Mouse (Mus musculus) neural tube, embryonic 12.5 days (tissue): ENCODE measurements around the gene B3galt5. TPM values are rescaled to one million over a fixed set of nuclear protein-coding genes. Genes with fewer than 3 reads are reported as not detected.

Experiments used
- ATAC-seq: fragments of 200-750 bp; cut with Nextera tagmentation; 2 replicates; pipeline ENCODE4 v1.8.0; 2017; ENCODE audit warnings: low read depth, mild to moderate bottlenecking, moderate TSS enrichment, moderate library complexity; ENCODE audit not compliant: low FRiP score
- H3K27ac ChIP-seq: fragments of 300-500 bp; sonication (generic); 2 replicates; pipeline ENCODE4 v1.5.1; 2016
- H3K27me3 ChIP-seq: fragments of 300-500 bp; sonication (generic); replicated peaks from 2 replicates; pipeline ENCODE4 v1.6.1; 2016; ENCODE audit warnings: mild to moderate bottlenecking
- H3K36me3 ChIP-seq: fragments of 300-500 bp; sonication (generic); 2 replicates; pipeline ENCODE4 v1.6.1; 2016; ENCODE audit warnings: mild to moderate bottlenecking
- H3K4me1 ChIP-seq: fragments of 300-500 bp; sonication (generic); 2 replicates; pipeline ENCODE4 v1.6.1; 2016
- H3K4me2 ChIP-seq: fragments of 300-500 bp; sonication (generic); replicated peaks from 2 replicates; pipeline ENCODE4 v1.6.1; 2016; ENCODE audit warnings: mild to moderate bottlenecking
- H3K4me3 ChIP-seq: fragments of 300-500 bp; sonication (generic); 2 replicates; pipeline ENCODE4 v1.5.1; 2016
- H3K9ac ChIP-seq: fragments of 300-500 bp; sonication (generic); 2 replicates; pipeline ENCODE4 v1.6.1; 2016; ENCODE audit warnings: mild to moderate bottlenecking
- H3K9me3 ChIP-seq: fragments of 300-500 bp; sonication (generic); 2 replicates; pipeline ENCODE4 v1.6.1; 2016; ENCODE audit warnings: mild to moderate bottlenecking
- WGBS: fragments of 180-500 bp; shearing (Covaris S2); methylation state at CpG from one replicate; pipeline ENCODE4 v1.1.7; 2016; 5-methylcytosine and 5-hydroxymethylcytosine counted together
- polyA plus RNA-seq: library from polyadenylated mRNA; unstranded; fragments of >200 nt; fragmentation: Nextera tagmentation; extraction: Ambion mirVana; gene quantifications from 2 replicates; pipeline ENCODE4 v1.2.1, GENCODE M21; 2016

Gene B3galt5
- polyA plus RNA-seq, 1 experiment from 2014 or later, result 1.0 TPM

- peak overlapping the region; percentile 36 for H3K4me2 ChIP-seq
- H3K9ac ChIP-seq, result no peak overlapping the region
- no peaks in the 10 kb centered on the region for H3K36me3 ChIP-seq
- H3K9me3 ChIP-seq, result no peaks in the 10 kb centered on the region
- WGBS, result 30% methylated on average over 6 of the region's 6 CpGs
- H3K27me3 ChIP-seq, result no peaks in the 10 kb centered on the region
- no peaks in the 10 kb centered on the region for H3K4me1 ChIP-seq
- no peak overlapping the region for H3K27ac ChIP-seq
- peak overlapping the region; percentile 9; the same call in 1 of the 2 replicates for H3K4me3 ChIP-seq
- peak; percentile 68; the same call in 1 of the 2 replicates for ATAC-seq
Observed at GRCm38 (mm10) chr16:96353996-96354395, 118.4 kb downstream of the B3galt5 start.

- Histone ChIP-seq H3K4me3 (peak overlapping the region; percentile 22; the same call in 1 of the 2 replicates), H3K27me3 (no peaks in the 10 kb centered on the region), H3K36me3 (no peaks in the 10 kb centered on the region), H3K4me1 (peaks cover 5% of the 10 kb centered on the region; the same call in 1 of the 2 replicates), H3K27ac (no peak overlapping the region), H3K4me2 (peak overlapping the region; percentile 53), H3K9ac (no peak overlapping the region), H3K9me3 (no peaks in the 10 kb centered on the region)
- no peak for ATAC-seq
- WGBS, result 17% methylated on average over 10 of the region's 10 CpGs
Observed at GRCm38 (mm10) chr16:96357903-96358302, 122.3 kb downstream of the B3galt5 start.

- no peak for ATAC-seq
- WGBS, result 82% methylated on average over 22 of the region's 22 CpGs
- peaks cover 5% of the 10 kb centered on the region; the same call in 1 of the 2 replicates for H3K4me1 ChIP-seq
Observed at GRCm38 (mm10) chr16:96361305-96362124, 125.9 kb downstream of the B3galt5 start.

GRCm38 (mm10) chr16:96362873-96363272, 127.3 kb downstream of the B3galt5 start:
- Histone ChIP-seq H3K27me3 (no peaks in the 10 kb centered on the region), H3K4me1 (peaks cover 5% of the 10 kb centered on the region; the same call in 1 of the 2 replicates), H3K9me3 (no peaks in the 10 kb centered on the region), H3K36me3 (no peaks in the 10 kb centered on the region), H3K4me2 (no peak overlapping the region), H3K9ac (no peak overlapping the region), H3K27ac (no peak overlapping the region), H3K4me3 (no peak overlapping the region)
- WGBS, result 19% methylated on average over 4 of the region's 4 CpGs
- ATAC-seq, result no peak

More at GRCm38 (mm10) chr16:96361305-96362124, 125.9 kb downstream of the B3galt5 start:
- Histone ChIP-seq H3K4me2 (no peak overlapping the region), H3K27ac (no peak overlapping the region), H3K9ac (no peak overlapping the region), H3K9me3 (no peaks in the 10 kb centered on the region), H3K36me3 (no peaks in the 10 kb centered on the region), H3K4me3 (no peak overlapping the region), H3K27me3 (no peaks in the 10 kb centered on the region)

GRCm38 (mm10) chr16:96363277-96363676, 127.7 kb downstream of the B3galt5 start:
- Histone ChIP-seq H3K9ac (no peak overlapping the region), H3K4me3 (no peak overlapping the region), H3K4me2 (no peak overlapping the region), H3K36me3 (no peaks in the 10 kb centered on the region), H3K9me3 (no peaks in the 10 kb centered on the region), H3K27me3 (no peaks in the 10 kb centered on the region), H3K4me1 (peaks cover 5% of the 10 kb centered on the region; the same call in 1 of the 2 replicates), H3K27ac (no peak overlapping the region)
- WGBS, result 42% methylated on average over 5 of the region's 5 CpGs
- no peak for ATAC-seq

- no peaks in the 10 kb centered on the region for H3K27me3 ChIP-seq
- no peak overlapping the region for H3K27ac ChIP-seq
- 86% methylated on average over 11 of the region's 11 CpGs for WGBS
- peaks cover 5% of the 10 kb centered on the region; the same call in 1 of the 2 replicates for H3K4me1 ChIP-seq
- H3K9me3 ChIP-seq, result no peaks in the 10 kb centered on the region
- H3K4me3 ChIP-seq, result no peak overlapping the region
- no peak for ATAC-seq
- no peak overlapping the region for H3K9ac ChIP-seq
- no peak overlapping the region for H3K4me2 ChIP-seq
- no peaks in the 10 kb centered on the region for H3K36me3 ChIP-seq
Observed at GRCm38 (mm10) chr16:96364870-96365269, 129.3 kb downstream of the B3galt5 start.

Other genes with a start within 250 kb of the B3galt5 start
- 72.1 and 72.5 TPM in 2 replicates for gene Psmg1, start 244.8 kb upstream of the B3galt5 start, polyA plus RNA-seq
- 219 and 234 TPM in 2 replicates for gene Brwd1, start 153.3 kb upstream of the B3galt5 start, polyA plus RNA-seq
- gene Hmgn1, start 108.1 kb upstream of the B3galt5 start, polyA plus RNA-seq, result 680 and 694 TPM in 2 replicates
- 120 and 123 TPM in 2 replicates for gene Wrb, start 90.4 kb upstream of the B3galt5 start, polyA plus RNA-seq
- 1.6 and 1.7 TPM in 2 replicates for gene Lca5l, start 43.5 kb upstream of the B3galt5 start, polyA plus RNA-seq
- 2.5 and 4.6 TPM in 2 replicates for gene Sh3bgr, start 35.4 kb upstream of the B3galt5 start, polyA plus RNA-seq
- 0.08 and 0.10 TPM in 2 replicates for gene Itgb2l, start 207.8 kb downstream of the B3galt5 start, polyA plus RNA-seq
- gene Pcp4, start 231.8 kb downstream of the B3galt5 start, polyA plus RNA-seq, result 42.9 and 46.3 TPM in 2 replicates